Mouse (Mus musculus) heart, postnatal 0 days (tissue): ENCODE measurements at regions not wholly inside any gene's neighbourhood (a gene's known extent, or its start where the extent isn't known, plus 50 kb on each side); places are given as distances from the start of the nearest gene placed in this dataset.

ENCODE experiments used
- CTCF ChIP-seq: IDR thresholded peaks from 2 replicates; pipeline ENCODE4 v1.5.1; 2016; ENCODE audit warnings: antibody characterized with exemption, control low read depth, low read depth
- EP300 ChIP-seq: IDR thresholded peaks from 2 replicates; pipeline ENCODE4 v1.6.1; 2016; ENCODE audit warnings: antibody characterized with exemption, low read depth

DNA sequence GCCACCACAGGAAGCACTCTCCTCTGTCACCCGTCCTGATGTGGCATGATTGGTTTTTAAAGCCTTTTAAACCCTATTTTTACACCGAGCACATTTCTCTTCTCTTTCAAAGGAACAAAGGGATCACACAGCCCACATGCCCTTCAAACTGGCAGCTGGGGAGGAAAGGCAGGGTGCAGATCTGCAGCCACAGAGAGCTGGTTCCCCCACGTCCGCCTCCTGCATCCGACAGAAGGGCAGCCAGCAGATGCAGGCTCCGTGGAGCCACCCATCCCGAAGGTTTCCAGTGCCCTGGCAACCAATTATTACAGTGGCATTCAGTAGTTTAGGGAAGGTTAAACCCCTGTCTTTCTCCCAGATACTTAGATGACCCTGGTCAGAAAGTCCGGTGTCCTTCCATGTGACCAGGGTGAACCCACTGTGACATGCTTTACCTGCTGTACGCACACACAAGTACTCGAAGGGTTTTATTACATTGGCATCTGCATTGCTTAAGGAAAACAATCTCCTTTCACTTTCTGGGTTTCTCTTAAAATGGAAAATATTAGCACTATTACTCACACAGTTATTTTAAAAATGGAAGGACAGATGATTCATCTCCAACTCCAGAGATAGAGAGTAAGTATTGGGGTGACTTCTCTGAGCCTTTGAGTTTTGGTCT is 156.7 kb upstream of the Ubl3 start:
- TF ChIP-seq EP300 (no peak), CTCF (no peak)
